Mouse (Mus musculus) heart, embryonic 14.5 days (tissue): ENCODE data around the gene Zdhhc22. TPM values are rescaled to one million over a fixed set of nuclear protein-coding genes. Genes with fewer than 3 reads are reported as not detected.
A peak's percentile ranks its signal among the peaks of the same experiment; 100 is the strongest.

Experiments
- ATAC-seq: fragments of 200-750 bp; cut with Nextera tagmentation; 2 replicates; pipeline ENCODE4 v1.8.0; 2017; ENCODE audit warnings: low read depth, moderate TSS enrichment; ENCODE audit not compliant: insufficient number of reproducible peaks, insufficient read depth, low FRiP score
- H3K27ac ChIP-seq, 2 experiments: fragments of 200-500 bp in 1 of 2; fragments of 300-500 bp in 1 of 2; sonication (generic) in 1 of 2; replicated peaks in 1 of 2; 2 replicates each; pipeline ENCODE4 v1.5.1; 2012 to 2014; ENCODE audit warnings: low read depth in 2 of 2, low read length in 2 of 2, control low read depth in 1 of 2, mild to moderate bottlenecking in 1 of 2, mixed read lengths in 1 of 2; ENCODE audit not compliant: control insufficient read depth in 1 of 2, insufficient read depth in 1 of 2
- H3K27me3 ChIP-seq: fragments of 300-500 bp; sonication (generic); 2 replicates; pipeline ENCODE4 v1.6.1; 2014; ENCODE audit warnings: mild to moderate bottlenecking, low read length, control low read depth; ENCODE audit not compliant: control insufficient read depth, insufficient read depth
- H3K36me3 ChIP-seq: fragments of 300-500 bp; sonication (generic); 2 replicates; pipeline ENCODE4 v1.6.1; 2014; ENCODE audit warnings: mild to moderate bottlenecking, control low read depth, low read length, mixed read lengths; ENCODE audit not compliant: control insufficient read depth, insufficient read depth
- H3K4me1 ChIP-seq, 2 experiments: fragments of 200-500 bp in 1 of 2; fragments of 300-500 bp in 1 of 2; sonication (generic) in 1 of 2; 2 replicates each; pipeline ENCODE4 v1.6.1; 2012 to 2014; ENCODE audit warnings: low read length in 2 of 2, control low read depth in 1 of 2, mixed read lengths in 1 of 2; ENCODE audit not compliant: control insufficient read depth in 2 of 2, insufficient read depth in 2 of 2
- H3K4me2 ChIP-seq: fragments of 300-500 bp; sonication (generic); 2 replicates; pipeline ENCODE4 v1.6.1; 2014; ENCODE audit warnings: mild to moderate bottlenecking, low read length
- H3K4me3 ChIP-seq, 2 experiments: fragments of 200-500 bp in 1 of 2; fragments of 300-500 bp in 1 of 2; sonication (generic) in 1 of 2; 2 replicates each; pipeline ENCODE4 v1.5.1; 2012 to 2014; ENCODE audit warnings: low read length in 2 of 2, mild to moderate bottlenecking in 2 of 2, control low read depth in 1 of 2, low read depth in 1 of 2, moderate library complexity in 1 of 2; ENCODE audit not compliant: control insufficient read depth in 1 of 2, insufficient read depth in 1 of 2
- H3K9ac ChIP-seq: fragments of 300-500 bp; sonication (generic); 2 replicates; pipeline ENCODE4 v1.6.1; 2014; ENCODE audit warnings: mild to moderate bottlenecking, low read length
- H3K9me3 ChIP-seq: fragments of 300-500 bp; sonication (generic); 2 replicates; pipeline ENCODE4 v1.6.1; 2016; ENCODE audit warnings: low read length, control low read depth; ENCODE audit not compliant: control insufficient read depth
- WGBS: fragments of 180-500 bp; shearing (Covaris S2); extraction: QIAGEN DNeasy Blood & Tissue Kit; methylation state at CpG from one replicate; pipeline ENCODE4 v1.1.7; 2014; 5-methylcytosine and 5-hydroxymethylcytosine counted together
- polyA plus RNA-seq: library from polyadenylated mRNA; unstranded; fragments of >200 nt; fragmentation: Nextera tagmentation; extraction: Ambion mirVana; gene quantifications from 2 replicates; pipeline ENCODE4 v1.2.1, GENCODE M21; 2014

Gene Zdhhc22
- polyA plus RNA-seq, 1 experiment from 2014 or later: 0.09 TPM

- H3K27me3 ChIP-seq: peaks cover 37% of the 10 kb centered on the region
- no peaks in the 10 kb centered on the region for H3K36me3 ChIP-seq
- no peak overlapping the region for H3K27ac ChIP-seq
- 0 out of 4 replicates have a peak overlapping the region, but pooled peaks of 1 of the 2 experiments have one; percentile 6 for H3K4me3 ChIP-seq
- no peak for ATAC-seq
- H3K4me2 ChIP-seq: peak overlapping the region; percentile 47
- peaks cover 9% of the 10 kb centered on the region in 2 experiments for H3K4me1 ChIP-seq
- no peaks in the 10 kb centered on the region for H3K9me3 ChIP-seq
- H3K9ac ChIP-seq: no peak overlapping the region
- 3% methylated on average over 30 of the region's 30 CpGs for WGBS
These were observed 36.1 kb upstream of the Zdhhc22 start for GRCm38 (mm10) chr12:87026109-87026870.

GRCm38 (mm10) chr12:87023456-87023855, 33.2 kb upstream of the Zdhhc22 start:
- WGBS: 80% methylated on average over 3 of the region's 3 CpGs
- peaks cover 3 to 8% of the 10 kb centered on the region in 2 experiments; a peak in 3 of 4 replicates for H3K4me1 ChIP-seq
- no peaks in the 10 kb centered on the region for H3K9me3 ChIP-seq
- H3K4me2 ChIP-seq: no peak overlapping the region
- no peak overlapping the region for H3K9ac ChIP-seq
- no peak for ATAC-seq
- H3K36me3 ChIP-seq: no peaks in the 10 kb centered on the region
- H3K27ac ChIP-seq: no peak overlapping the region
- H3K4me3 ChIP-seq: no peak overlapping the region
- H3K27me3 ChIP-seq: peaks cover 35% of the 10 kb centered on the region

GRCm38 (mm10) chr12:87022006-87022405, 31.8 kb upstream of the Zdhhc22 start:
- Histone ChIP-seq H3K9ac (no peak overlapping the region), H3K9me3 (no peaks in the 10 kb centered on the region), H3K4me1 (peaks cover 3 to 8% of the 10 kb centered on the region in 2 experiments; a peak in 3 of 4 replicates), H3K36me3 (no peaks in the 10 kb centered on the region), H3K4me3 (no peak overlapping the region), H3K27me3 (peaks cover 20% of the 10 kb centered on the region), H3K4me2 (no peak overlapping the region), H3K27ac (no peak overlapping the region)
- 65% methylated on average over 2 of the region's 2 CpGs for WGBS
- no peak for ATAC-seq

GRCm38 (mm10) chr12:87021040-87021439, 30.8 kb upstream of the Zdhhc22 start, which contains the start of gene Tmem63c:
Gene Tmem63c, plus strand, starts transcription at chr12:87021340.
- H3K27me3 ChIP-seq: peaks cover 10% of the 10 kb centered on the region

GRCm38 (mm10) chr12:87018756-87019155, 28.5 kb upstream of the Zdhhc22 start:
- ATAC-seq: no peak
- Histone ChIP-seq H3K9me3 (no peaks in the 10 kb centered on the region), H3K27ac (no peak overlapping the region), H3K4me1 (no peaks in the 10 kb centered on the region), H3K27me3 (no peaks in the 10 kb centered on the region), H3K36me3 (no peaks in the 10 kb centered on the region), H3K9ac (no peak overlapping the region), H3K4me2 (no peak overlapping the region), H3K4me3 (no peak overlapping the region)
- 83% methylated on average over 2 of the region's 2 CpGs for WGBS

More at GRCm38 (mm10) chr12:87021040-87021439, 30.8 kb upstream of the Zdhhc22 start, which contains the start of gene Tmem63c:
- H3K36me3 ChIP-seq: no peaks in the 10 kb centered on the region
- no peak within 1 kb of the TSS for H3K4me3 ChIP-seq
- H3K9ac ChIP-seq: no peak within 1 kb of the TSS
- WGBS: 61% methylated on average over 6 of the region's 6 CpGs
- H3K27ac ChIP-seq: no peak within 1 kb of the TSS
- ATAC-seq: no peak
- H3K4me1 ChIP-seq: peaks cover 0 to under 1% of the 10 kb centered on the region in 2 experiments; a peak in 2 of 4 replicates
- no peaks in the 10 kb centered on the region for H3K9me3 ChIP-seq
- H3K4me2 ChIP-seq: no peak within 1 kb of the TSS

GRCm38 (mm10) chr12:87017041-87017440, 26.8 kb upstream of the Zdhhc22 start:
- no peaks in the 10 kb centered on the region for H3K4me1 ChIP-seq
- H3K36me3 ChIP-seq: no peaks in the 10 kb centered on the region
- no peak overlapping the region for H3K4me2 ChIP-seq
- H3K4me3 ChIP-seq: no peak overlapping the region
- H3K27ac ChIP-seq: no peak overlapping the region
- H3K9ac ChIP-seq: no peak overlapping the region
- no peaks in the 10 kb centered on the region for H3K9me3 ChIP-seq
- no peak for ATAC-seq
- WGBS: 33% methylated on average over 3 of the region's 3 CpGs
- no peaks in the 10 kb centered on the region for H3K27me3 ChIP-seq

GRCm38 (mm10) chr12:87004596-87004995, 14.4 kb upstream of the Zdhhc22 start:
- H3K27ac ChIP-seq: no peak overlapping the region
- no peak for ATAC-seq
- H3K4me2 ChIP-seq: no peak overlapping the region
- no peak overlapping the region for H3K9ac ChIP-seq
- no peak overlapping the region for H3K4me3 ChIP-seq
- peaks cover 8% of the 10 kb centered on the region; the same call in 1 of the 2 replicates for H3K27me3 ChIP-seq
- H3K4me1 ChIP-seq: peaks cover 4 to 9% of the 10 kb centered on the region in 2 experiments; a peak in 3 of 4 replicates
- 78% methylated on average over 4 of the region's 4 CpGs for WGBS
- H3K9me3 ChIP-seq: no peaks in the 10 kb centered on the region
- no peaks in the 10 kb centered on the region for H3K36me3 ChIP-seq
